Mouse (Mus musculus) liver, adult 2 months (tissue): ENCODE measurements around the gene Hook2.

ENCODE experiments used
- CTCF ChIP-seq: fragments of 200-500 bp; IDR thresholded peaks from 2 replicates; pipeline ENCODE4 v1.5.1; 2011; ENCODE audit warnings: low read depth, low read length, control low read depth
- POLR2A ChIP-seq: fragments of 200-500 bp; IDR thresholded peaks from 2 replicates; pipeline ENCODE4 v1.6.1; 2011; ENCODE audit warnings: low read length, control low read depth; ENCODE audit not compliant: insufficient read depth; ENCODE audit errors: extremely low read depth

- TF ChIP-seq POLR2A: no peak
- no peak for TF ChIP-seq CTCF
Observed at GRCm38 (mm10) chr8:84984294-84985048, 5.9 kb upstream of the Hook2 start.
